ENCODE assay signal across 9 mouse cellular contexts in genomic region chr11:117038282-117039106, GRCm38 (mm10).
DNase-seq lines count a peak whose midpoint lies in the region; ATAC-seq lines count a peak whose summit lies in the region.
"Had no signal": no experiment of that assay in that cellular context is flagged by ENCODE, and none has a peak within 500 bp of the region (broad histone marks: within the 10 kb centered on the region; RNA-seq: fewer than 3 reads in every experiment).

No protein-coding gene starts in this region.

- H3K4me2 ChIP-seq in forebrain, embryonic 11.5 days (ENCODE audit: low read depth, low read length, severe bottlenecking): 0 out of 2 replicates have a peak overlapping the region, but pooled peaks have one; percentile 8
- H3K4me2 ChIP-seq in forebrain, embryonic 16.5 days (ENCODE audit: low read length): no peak overlapping the region
- H3K4me2 ChIP-seq in embryonic facial prominence, embryonic 15.5 days (replicated peaks): peak overlapping the region; percentile 30; the same call in 1 of the 2 replicates
- peak overlapping the region; percentile 45 for H3K4me2 ChIP-seq in lung, embryonic 15.5 days

- peak overlapping the region; percentile 11; the same call in 1 of the 2 replicates for H3K4me3 ChIP-seq in forebrain, embryonic 11.5 days (ENCODE audit: low read depth, low read length)
- H3K4me3 ChIP-seq in forebrain, embryonic 16.5 days (replicated peaks; ENCODE audit: low read length): no peak overlapping the region
- peak overlapping the region; percentile 16; the same call in 1 of the 2 replicates for H3K4me3 ChIP-seq in embryonic facial prominence, embryonic 15.5 days (replicated peaks)
- peak overlapping the region; percentile 17 for H3K4me3 ChIP-seq in lung, embryonic 15.5 days

- no peaks in the 10 kb centered on the region for H3K36me3 ChIP-seq in forebrain, embryonic 11.5 days (ENCODE audit: control insufficient read depth, insufficient read depth, low read length)
- H3K36me3 ChIP-seq in forebrain, embryonic 16.5 days (ENCODE audit: control insufficient read depth, insufficient read depth): no peaks in the 10 kb centered on the region
- H3K36me3 ChIP-seq in embryonic facial prominence, embryonic 15.5 days: no peaks in the 10 kb centered on the region
- no peaks in the 10 kb centered on the region for H3K36me3 ChIP-seq in lung, embryonic 15.5 days

- H3K4me1 ChIP-seq in forebrain, embryonic 11.5 days (replicated peaks; ENCODE audit: control insufficient read depth, insufficient read depth, low read length): 0 out of 2 replicates have a peak, but pooled peaks cover 2% of the 10 kb centered on the region
- peaks cover 7% of the 10 kb centered on the region; the same call in 1 of the 2 replicates for H3K4me1 ChIP-seq in forebrain, embryonic 16.5 days (replicated peaks; ENCODE audit: control insufficient read depth, insufficient read depth, low read length)
- peaks cover 12% of the 10 kb centered on the region for H3K4me1 ChIP-seq in embryonic facial prominence, embryonic 15.5 days
- peaks cover 11% of the 10 kb centered on the region; the same call in 1 of the 2 replicates for H3K4me1 ChIP-seq in lung, embryonic 15.5 days

- no peaks in the 10 kb centered on the region for H3K27me3 ChIP-seq in forebrain, embryonic 11.5 days (ENCODE audit: control insufficient read depth, insufficient read depth, low read length)
- H3K27me3 ChIP-seq in forebrain, embryonic 16.5 days (replicated peaks; ENCODE audit: control insufficient read depth, insufficient read depth, low read length): no peaks in the 10 kb centered on the region
- H3K27me3 ChIP-seq in embryonic facial prominence, embryonic 15.5 days: peaks cover 5% of the 10 kb centered on the region; the same call in 1 of the 2 replicates
- peaks cover 4% of the 10 kb centered on the region; the same call in 1 of the 2 replicates for H3K27me3 ChIP-seq in lung, embryonic 15.5 days

- no peak; the same call in 1 of the 2 replicates for ATAC-seq in forebrain, embryonic 11.5 days (replicated peaks; ENCODE audit: low FRiP score)
- no peak for ATAC-seq in forebrain, embryonic 16.5 days
- peak; percentile 60 for ATAC-seq in embryonic facial prominence, embryonic 15.5 days (ENCODE audit: insufficient number of reproducible peaks, low FRiP score, low TSS enrichment, low read depth)
- peak; percentile 61; the same call in 1 of the 2 replicates for ATAC-seq in lung, embryonic 15.5 days (ENCODE audit: borderline replicate concordance, extremely low read depth, low FRiP score, low TSS enrichment)

- no peak overlapping the region for H3K9ac ChIP-seq in forebrain, embryonic 11.5 days (ENCODE audit: low read length)
- no peak overlapping the region for H3K9ac ChIP-seq in forebrain, embryonic 16.5 days (replicated peaks; ENCODE audit: low read depth, low read length)
- H3K9ac ChIP-seq in embryonic facial prominence, embryonic 15.5 days: no peak overlapping the region
- H3K9ac ChIP-seq in lung, embryonic 15.5 days: no peak overlapping the region

- DNase-seq in forebrain, embryonic 11.5 days (ENCODE audit: low spot score): peak; percentile 74
- DNase-seq in A20 (ENCODE audit: low read depth, low spot score): peak; percentile 80
- DNase-seq in thymus, postnatal 25 days: no peak
- DNase-seq in left cerebral cortex, adult 11 months (ENCODE audit: low spot score): no peak
- DNase-seq in frontal cortex, postnatal 25 days (ENCODE audit: low spot score in 2 of 2): no peak
- DNase-seq: cerebellum, postnatal 14 days had no signal

- no peaks in the 10 kb centered on the region for H3K9me3 ChIP-seq in forebrain, embryonic 11.5 days (ENCODE audit: control insufficient read depth, low read length)
- H3K9me3 ChIP-seq in forebrain, embryonic 16.5 days (ENCODE audit: control insufficient read depth, low read length): no peaks in the 10 kb centered on the region
- H3K9me3 ChIP-seq in embryonic facial prominence, embryonic 15.5 days (replicated peaks): no peaks in the 10 kb centered on the region
- no peaks in the 10 kb centered on the region for H3K9me3 ChIP-seq in lung, embryonic 15.5 days

- 29% methylated on average over 20 of the region's 20 CpGs for WGBS in forebrain, embryonic 11.5 days
- WGBS in forebrain, embryonic 16.5 days: 38% methylated on average over 20 of the region's 20 CpGs
- 35% methylated on average over 20 of the region's 20 CpGs for WGBS in embryonic facial prominence, embryonic 15.5 days
- 35% methylated on average over 19 of the region's 20 CpGs for WGBS in lung, embryonic 15.5 days

- no peak overlapping the region for H3K27ac ChIP-seq in forebrain, embryonic 11.5 days (ENCODE audit: low read depth, low read length)
- no peak overlapping the region for H3K27ac ChIP-seq in forebrain, embryonic 16.5 days (ENCODE audit: low read length)
- H3K27ac ChIP-seq in embryonic facial prominence, embryonic 15.5 days (replicated peaks): peak overlapping the region; percentile 24
- H3K27ac ChIP-seq in lung, embryonic 15.5 days: no peak overlapping the region

Comparison
In these comparisons a context has a peak if more than half of its experiments do, and no peak if none do; other contexts are left out.
1. ATAC-seq: peak in embryonic facial prominence, embryonic 15.5 days (single experiment) and lung, embryonic 15.5 days (single experiment); none in forebrain, embryonic 11.5 days (single experiment) and forebrain, embryonic 16.5 days (single experiment).
2. DNase-seq: peak in forebrain, embryonic 11.5 days (single experiment) and A20 (single experiment); none in thymus, postnatal 25 days (single experiment), left cerebral cortex, adult 11 months (single experiment) and frontal cortex, postnatal 25 days (0 of 2).